Mouse (Mus musculus): Measurements from ENCODE around the gene Padi6. TPM values are rescaled to one million over a fixed set of nuclear protein-coding genes. Genes with fewer than 3 reads are reported as not detected.

The Padi6 gene
- under 1 TPM; 0.21 to 0.69 TPM for total RNA-seq (2021)
- long read RNA-seq: 0 reads

DNA sequence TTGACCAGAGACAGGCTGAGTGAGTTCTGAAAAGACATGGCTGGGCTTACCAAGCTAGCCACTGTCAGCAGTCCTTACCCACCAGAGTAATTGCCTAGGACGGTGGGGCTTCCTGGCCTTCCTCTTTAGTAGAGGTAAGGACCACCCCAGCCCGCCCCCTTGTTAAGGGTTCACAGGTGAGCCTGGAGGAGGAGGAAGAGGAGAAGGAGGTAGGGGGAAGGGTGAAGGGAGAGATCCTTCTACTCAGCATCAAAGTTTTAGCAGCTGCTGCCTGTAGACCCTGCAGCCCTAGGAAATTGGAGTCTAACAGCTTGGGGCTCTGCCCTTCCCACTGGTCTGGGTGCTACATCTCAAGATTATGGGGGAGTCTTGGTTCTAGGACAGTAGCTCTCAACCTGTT is at the start of gene Padi6:
TSS of gene Padi6 (minus strand) at position 101 of the 400 bp plus-strand sequence.
- no peak for DNase-seq (ENCODE audit: low spot score in 2 of 2)

DNA sequence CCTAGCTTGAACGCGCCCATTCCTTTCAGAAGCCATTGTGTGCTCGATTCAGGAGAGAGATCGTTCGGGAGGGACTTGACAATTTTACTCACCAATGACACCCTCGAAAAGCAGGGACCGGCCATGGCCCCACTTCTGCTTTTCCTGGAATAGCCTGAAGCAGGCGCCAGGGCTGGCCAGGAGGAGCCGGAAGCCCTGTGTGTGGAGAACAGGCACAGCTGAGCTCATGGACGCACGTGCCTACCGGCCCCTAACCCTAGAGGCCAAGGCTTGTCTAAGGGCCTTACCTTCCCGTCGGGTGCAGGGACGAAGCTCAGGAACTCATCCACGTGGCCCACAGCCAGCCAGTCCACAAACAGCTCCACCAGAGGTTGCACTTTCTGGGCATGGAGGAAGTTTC is 48.6 kb upstream of the Padi6 start:
- DNase-seq (ENCODE audit: low spot score in 2 of 2): no peak

DNA sequence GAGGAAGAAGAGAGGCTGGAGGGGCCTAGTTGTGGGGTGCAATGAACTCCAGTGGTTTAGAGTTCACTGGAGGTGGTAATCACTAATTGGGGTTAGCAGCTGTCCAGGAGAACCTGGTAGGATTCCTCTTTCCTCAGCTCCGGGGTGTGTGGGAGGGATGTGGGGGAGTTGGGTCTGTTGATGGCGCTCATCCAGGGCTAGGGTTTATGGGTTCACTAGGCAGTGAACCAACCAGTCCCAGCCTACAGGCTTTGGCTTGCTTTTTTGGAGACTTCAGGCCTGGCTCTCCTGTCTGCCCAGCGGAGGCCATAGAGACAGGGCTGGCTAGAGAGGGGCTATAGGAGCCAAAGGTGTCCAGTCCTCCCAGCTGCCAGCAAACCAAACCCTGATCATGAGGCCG is 47.5 kb upstream of the Padi6 start:
- no peak for DNase-seq (ENCODE audit: low spot score in 2 of 2)

DNA sequence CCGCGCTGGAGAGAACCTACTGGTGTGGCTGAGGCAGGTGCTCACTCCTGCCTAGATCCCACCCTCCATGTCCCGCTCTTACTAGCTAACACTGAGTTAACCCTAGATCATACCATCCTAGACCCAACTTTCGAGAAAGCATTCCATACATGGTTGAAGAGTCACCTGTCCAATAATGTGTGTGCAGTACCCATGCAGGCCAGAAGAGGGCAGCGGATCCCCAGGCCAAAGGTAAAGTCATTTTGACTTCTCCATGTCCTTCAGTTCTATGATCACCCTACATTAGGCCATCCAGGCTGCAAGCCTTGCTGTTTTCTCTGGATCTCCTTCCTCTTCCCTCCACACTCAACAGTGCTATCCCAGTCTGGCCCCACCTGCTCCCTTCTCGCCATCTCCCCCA is 46.5 kb upstream of the Padi6 start:
- DNase-seq (ENCODE audit: low spot score in 2 of 2): peak; percentile 66 to 73

DNA sequence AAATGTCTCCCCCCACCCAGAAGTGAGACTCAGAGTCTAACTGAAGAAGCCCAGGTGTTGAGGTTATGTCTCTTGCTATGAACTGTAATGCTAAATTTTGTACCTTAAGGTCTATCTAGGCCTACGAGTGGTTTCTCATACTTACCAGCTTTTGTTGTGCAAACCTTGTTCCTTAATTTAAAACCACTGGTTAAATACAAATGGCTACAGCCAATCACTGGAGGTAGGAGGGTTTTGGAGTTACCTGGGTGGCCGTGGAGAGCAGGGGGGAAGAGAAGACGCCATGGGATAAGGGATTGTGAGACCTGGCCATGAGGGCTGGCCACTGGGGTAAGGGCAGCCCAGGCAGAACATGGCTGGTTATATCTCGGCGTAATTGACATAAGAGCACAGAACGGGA is 45.8 kb upstream of the Padi6 start:
- no peak for DNase-seq (ENCODE audit: low spot score in 2 of 2)

DNA sequence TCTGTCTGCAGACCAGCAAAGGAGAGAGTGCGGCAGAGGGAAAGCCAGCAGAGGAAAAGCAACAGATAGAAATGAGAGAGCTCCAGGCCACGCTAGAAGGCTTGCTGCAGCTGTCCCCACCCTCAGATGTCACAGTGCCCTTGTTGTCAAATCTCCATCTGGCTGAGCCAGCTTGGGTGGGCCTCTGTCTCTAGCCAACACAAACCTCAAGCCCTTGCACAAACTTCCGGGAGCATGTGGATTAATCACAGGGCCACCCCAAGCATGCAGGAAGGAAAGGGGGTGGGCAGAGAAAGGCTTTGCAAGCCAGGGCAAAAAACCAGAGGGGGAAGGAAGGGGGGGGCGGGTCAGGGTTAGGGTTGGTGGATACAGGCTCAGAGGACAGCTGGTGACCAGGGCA is 45.0 kb upstream of the Padi6 start:
- no peak for DNase-seq (ENCODE audit: low spot score in 2 of 2)

DNA sequence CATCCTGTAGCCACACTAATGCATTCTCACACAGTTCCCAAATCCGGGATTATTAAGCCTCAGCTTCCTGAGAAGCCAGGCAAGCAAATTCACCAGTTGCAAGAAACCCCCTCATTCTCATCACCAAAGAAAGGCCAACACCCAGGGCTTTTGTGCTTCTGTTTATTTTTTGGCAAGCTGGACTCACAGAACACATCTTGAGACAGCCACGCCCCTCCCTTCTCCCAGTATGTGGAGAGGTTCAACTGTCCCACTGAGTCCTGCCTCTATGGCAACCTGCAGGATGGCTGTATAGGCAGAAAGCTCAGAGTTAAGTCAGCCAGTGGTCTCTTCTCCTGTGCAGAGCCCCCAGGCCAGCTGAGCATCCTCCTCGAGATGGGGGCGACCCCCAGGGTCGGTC is 42.8 kb upstream of the Padi6 start:
- no peak for DNase-seq (ENCODE audit: low spot score in 2 of 2)

DNA sequence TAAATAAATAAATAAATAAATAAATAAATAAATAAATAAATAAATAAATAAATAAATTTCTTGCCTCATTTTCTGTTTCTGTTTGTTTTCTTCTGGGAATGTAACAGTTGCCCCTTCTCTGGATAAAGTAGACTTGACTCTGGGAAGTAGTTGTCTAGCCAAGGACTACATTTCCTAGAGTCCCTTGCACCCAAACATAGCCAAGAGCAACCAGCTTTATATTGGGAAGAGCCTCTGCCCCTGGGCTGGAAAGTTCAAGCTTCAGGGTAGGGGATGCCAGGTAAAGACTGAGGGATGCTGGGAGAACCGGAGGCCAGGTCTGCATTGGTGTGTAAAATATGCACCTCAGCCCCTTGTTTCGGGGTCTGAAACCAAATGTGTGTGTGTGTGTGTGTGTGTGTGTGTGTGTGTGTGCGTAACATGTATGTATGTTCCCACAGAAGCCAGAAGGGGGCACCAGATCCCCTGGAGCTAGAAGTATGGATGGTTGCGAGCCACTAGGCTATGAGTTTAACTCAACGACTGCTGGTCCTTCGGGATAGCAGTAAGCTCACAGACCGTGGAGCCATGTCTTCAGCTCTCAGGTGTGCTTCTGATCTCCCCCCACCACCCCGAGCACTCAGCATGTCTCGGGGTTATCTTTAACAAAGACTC is 42.0 kb upstream of the Padi6 start:
- no peak for DNase-seq (ENCODE audit: low spot score in 2 of 2)

DNA sequence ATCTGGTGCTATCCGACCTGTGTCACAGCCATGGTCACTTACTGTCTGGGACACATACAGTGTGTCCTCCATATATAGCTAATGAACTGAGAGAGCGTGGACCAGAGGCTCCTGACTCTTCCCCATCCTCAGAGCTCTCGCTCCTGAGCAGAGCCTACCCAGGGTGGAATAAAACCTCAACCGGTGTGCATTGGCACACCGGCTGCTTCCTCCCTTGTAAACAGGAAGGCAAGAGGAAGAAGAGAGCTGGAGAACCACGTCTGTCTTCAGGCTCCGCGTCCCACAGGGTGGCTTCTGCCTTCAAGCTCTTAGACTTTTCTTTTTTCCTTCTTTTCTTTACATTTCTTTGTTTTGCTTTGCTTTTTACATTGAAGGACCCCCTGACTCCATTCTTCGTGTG is 40.4 kb upstream of the Padi6 start:
- DNase-seq (ENCODE audit: low spot score in 2 of 2): no peak

DNA sequence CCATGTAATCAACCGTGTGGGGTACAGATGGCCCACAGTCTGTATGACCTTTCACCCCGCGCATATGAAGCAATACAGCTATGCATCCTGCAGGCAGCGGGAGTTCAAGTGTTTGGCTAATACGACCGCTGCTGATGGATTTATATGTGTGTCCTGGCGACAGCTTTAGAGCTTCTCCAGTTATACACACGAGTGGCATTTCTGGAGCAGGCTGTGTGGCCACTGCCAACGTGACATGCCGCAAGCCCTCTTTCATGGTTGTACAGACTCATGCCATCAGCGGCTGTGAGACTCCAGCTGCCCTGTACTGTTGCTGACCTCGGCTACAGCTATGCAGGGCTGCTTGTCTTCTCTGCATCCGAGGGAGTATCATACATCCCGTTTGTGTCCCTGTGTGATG is 38.1 kb upstream of the Padi6 start:
- DNase-seq (ENCODE audit: low spot score in 2 of 2): no peak

DNA sequence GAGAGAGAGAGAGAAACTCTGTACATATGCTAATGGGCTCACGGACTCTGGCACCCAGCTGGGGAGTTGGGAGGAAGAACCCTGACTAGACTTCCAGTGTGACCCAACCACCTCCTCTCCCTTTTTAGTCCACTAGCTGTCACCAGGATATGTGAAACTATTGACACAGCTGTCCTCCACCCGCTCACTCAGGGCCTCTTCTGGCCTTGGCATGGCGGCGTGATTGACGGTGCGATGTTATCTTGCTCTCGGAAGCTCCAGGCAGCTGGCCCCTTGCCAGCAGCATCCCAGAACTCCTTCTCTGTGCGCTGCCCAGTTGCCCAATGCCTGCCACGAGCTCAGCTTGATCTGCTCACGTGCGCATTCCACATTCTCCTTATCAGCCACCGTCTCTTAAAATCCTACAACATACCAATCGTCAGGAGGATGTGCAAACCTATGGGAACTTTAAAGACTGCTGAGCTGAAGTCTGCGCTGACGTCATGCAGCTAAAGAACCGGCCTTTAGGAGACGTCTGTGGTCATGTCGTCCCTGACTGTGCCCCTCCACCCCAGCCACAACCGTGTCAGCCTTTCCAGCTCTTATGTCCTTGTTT is 37.5 kb upstream of the Padi6 start:
- no peak for DNase-seq (ENCODE audit: low spot score in 2 of 2)

DNA sequence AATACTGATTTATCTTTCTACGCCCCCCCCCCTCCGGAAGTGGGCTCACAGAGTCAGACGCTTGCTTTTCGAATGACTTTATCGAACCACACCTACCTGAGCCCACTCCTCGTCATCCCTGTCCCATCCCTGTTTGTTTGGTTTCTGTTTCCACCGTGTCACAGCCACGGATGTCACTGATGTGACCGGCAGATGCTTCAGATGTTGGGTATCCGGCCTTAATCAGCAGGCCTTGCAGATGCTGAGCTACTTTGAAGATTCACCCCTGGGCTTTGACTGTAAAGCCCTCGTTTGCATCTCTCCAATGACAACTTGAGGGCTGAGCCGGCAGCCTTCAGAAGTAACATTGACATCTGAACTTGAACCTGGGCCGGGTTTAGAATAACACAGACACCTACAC is 34.2 kb upstream of the Padi6 start:
- DNase-seq (ENCODE audit: low spot score in 2 of 2): no peak

DNA sequence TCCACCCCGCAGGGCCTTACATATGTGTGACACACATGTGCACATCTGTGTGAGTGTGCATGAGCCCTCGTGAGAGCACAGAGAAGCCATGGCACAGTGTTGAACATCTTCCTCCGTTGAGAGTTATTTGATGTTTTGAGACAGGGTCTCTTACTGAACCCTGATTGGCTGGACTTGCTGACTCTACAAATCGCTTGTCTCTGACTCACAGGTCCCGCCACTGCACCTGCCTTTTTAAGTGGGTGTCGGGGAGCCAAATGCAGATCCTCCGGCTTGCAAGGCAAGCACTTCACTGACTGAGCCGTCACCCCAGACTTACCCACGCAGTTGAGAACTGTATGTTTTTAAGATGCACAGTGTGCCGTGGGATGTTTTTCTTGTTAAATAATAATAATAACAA is 33.4 kb upstream of the Padi6 start:
- DNase-seq (ENCODE audit: low spot score in 2 of 2): no peak

DNA sequence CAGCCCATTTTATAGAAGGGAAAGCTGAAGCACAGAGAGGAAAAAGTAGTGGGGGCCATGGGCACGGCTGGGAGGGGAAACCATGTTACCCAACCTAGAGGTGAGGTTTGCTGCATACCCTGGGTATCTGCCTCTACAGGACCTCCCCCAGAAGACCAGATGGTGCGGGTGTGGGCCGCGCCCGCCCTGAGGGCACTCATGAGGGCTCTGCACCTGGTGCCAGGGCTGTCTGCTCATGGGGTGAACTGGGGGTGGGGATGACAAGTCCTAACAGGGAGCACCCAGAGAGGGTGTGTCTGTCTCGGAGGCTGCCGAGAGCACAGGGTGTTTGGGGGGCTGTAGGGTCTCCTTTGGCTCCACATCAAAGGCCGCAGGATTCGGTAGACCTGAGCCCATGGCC is 32.5 kb upstream of the Padi6 start:
- no peak for DNase-seq (ENCODE audit: low spot score in 2 of 2)

DNA sequence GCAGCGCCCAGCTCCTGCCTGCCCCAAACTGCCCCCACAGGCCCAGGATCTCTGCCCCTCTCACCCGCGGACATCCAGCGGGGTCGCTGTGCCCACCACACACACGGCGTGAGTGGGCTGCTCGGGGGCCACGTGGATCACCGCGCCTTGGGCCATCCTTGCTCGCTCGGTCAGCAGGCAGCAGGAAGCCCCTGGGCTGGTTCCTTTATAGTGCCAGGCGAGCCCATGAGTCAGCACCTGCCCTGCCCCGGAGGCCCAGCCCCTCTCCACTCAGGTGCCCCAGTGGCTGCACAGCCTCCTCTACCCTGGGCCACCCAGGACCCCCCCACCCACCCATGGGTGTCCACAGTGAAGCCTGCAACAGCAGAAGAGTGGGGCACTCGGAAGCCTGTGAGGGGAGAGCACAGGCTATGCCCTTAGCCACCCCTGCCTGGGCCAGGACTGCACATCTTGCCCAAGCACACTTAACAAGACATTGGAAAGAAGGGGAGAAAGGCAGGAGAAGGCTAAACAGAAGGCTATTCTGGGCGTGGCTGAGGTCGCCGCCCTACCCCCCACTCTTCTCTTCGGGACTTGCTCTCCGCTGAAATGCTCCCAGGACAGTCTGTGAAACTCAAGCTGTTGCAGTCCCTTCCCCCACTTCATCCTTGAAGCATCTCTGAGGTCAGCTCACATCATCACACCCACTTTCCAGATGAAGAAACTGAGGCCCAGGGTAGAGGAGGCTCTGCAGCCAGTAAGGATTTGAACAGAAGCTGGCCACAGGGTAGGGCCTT is 31.8 kb upstream of the Padi6 start, which contains the start of gene Padi4:
TSS of gene Padi4 (minus strand) at position 212 of the 776 bp plus-strand sequence.
- no peak for DNase-seq (ENCODE audit: low spot score in 2 of 2)

DNA sequence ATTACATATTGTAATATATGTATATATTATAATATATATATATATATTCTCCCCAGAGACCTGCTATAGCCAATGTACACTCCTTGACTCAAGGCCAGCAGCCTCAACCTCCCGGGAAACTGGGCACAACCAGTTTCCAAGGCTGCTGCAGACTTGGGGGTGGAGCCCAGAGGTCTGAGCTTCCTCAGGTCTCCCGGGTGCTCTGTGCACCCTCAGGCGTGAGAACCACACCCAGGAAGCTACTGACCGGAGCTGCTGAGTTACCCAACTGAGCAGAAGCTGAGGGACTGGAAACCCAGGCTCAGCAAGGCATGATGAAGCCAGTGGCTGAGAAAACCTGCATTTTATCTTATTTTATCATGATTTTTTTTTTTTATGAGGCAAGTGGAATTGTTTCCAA is 28.6 kb upstream of the Padi6 start:
- DNase-seq (ENCODE audit: low spot score in 2 of 2): no peak

DNA sequence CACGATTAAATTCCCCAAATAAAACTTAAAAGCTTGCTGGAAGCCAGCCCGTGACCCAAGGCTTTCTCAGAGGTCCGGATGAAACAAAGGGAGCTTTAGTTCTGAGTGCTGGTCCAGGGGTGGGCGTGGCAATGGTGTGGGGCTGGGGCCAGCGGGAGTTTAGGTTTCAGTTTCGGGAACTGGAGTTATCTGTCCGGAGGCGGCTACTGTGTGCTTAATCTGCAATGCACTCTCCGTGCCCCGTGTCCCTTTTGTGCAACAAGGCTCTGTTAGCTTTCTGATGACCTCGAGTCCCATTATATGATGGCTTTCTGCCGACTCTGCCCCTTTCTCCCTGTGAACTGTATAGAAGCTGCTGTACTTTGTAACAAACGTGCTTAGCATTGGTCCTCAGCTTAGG is 28.0 kb upstream of the Padi6 start:
- no peak for DNase-seq (ENCODE audit: low spot score in 2 of 2)

DNA sequence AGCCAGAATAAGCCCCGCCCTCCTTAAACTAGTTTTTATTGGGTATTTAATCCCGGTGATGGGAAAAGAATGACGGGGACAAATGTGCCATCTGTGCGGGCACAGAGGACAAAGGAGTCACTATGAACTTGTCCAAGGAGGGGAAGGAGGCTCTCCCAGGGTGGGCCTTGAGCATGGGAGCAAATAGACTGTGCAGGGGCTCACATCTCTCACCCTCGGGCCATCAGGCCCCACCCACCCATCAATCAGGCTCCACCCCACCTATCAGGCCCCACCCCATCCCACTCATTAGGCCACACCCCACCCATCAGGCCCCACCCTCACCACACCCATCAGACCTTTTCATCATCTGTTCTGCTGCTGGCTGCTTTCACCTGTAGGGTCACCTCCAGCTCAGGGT is 26.5 kb upstream of the Padi6 start:
- no peak for DNase-seq (ENCODE audit: low spot score in 2 of 2)

DNA sequence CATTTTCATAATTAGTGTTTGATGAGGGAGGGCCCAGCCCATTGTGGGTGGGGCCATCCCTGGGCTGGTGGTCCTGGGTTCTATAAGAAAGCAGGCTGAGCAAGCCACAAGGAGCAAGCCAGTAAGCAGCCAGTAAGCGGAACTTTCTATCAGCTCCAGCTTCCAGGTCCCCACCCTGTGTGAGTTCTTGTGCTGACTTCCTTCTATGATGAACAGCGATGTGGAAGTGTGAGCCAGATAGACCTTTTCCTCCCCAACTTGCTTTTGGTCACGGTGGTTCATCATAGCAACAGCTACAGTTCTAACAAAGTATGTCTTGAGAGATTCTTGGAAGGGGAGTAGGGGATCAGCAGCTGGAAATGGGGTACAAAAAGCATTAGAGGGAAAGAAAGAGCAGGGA is 23.5 kb upstream of the Padi6 start:
- no peak for DNase-seq (ENCODE audit: low spot score in 2 of 2)

DNA sequence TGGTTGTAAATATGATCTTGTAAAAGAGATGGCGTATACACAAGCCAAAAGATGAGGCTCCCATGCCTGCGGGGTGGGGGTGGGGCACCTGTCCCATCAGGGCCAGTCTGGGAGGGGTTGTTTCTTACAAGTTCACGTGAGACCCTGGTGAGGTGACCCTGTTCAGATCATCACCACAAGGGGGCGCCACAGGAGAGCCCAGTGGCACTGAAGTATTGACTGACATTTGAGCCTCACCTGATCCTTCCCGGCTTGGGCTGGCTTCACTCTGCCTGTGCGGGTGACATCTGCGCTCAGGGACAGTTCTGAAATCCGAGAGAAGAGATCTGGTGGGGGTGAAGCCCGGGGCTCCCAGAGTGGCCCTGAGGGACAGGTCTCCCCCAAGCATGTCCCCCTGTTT is 20.7 kb upstream of the Padi6 start:
- DNase-seq (ENCODE audit: low spot score in 2 of 2): peak; percentile 27 to 32

DNA sequence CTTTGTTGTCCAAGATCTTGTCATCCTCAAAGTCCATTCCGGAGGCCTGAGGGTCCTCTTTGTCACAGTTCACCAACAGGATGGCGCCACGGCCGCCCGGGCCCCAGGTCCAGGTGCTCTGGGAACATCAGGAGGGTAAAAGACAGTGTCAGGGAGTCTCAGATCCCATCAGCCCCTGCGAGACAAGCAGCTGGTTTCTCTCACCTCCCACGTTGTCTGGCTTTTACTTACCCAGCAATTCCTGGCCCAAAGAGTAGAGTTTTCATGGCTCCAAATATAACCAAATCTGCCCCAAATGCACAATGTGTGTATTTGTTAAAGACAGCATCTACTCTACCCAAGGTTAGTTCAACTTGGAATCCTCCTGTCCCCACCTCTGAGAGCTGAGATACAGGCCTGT is 19.2 kb upstream of the Padi6 start:
- DNase-seq (ENCODE audit: low spot score in 2 of 2): no peak

DNA sequence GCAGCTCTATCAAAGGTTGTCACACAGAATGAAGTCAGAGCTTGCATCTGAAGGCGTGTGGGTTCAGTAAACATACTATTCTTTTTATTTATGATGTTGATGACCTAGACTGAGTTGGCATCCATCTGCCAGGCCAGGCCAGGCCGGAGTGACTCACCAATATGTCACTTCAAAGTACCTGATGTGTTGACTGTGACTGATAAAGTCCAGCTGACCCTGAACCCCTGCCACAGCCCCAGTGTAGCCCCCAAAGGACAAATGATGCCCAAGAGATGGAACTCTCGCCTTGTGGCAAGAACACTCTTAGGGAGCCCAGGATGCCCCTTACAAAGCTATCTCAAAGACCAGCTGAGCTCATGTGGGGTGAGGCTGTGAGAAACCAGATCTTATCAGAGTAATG is 13.4 kb upstream of the Padi6 start:
- DNase-seq (ENCODE audit: low spot score in 2 of 2): no peak

DNA sequence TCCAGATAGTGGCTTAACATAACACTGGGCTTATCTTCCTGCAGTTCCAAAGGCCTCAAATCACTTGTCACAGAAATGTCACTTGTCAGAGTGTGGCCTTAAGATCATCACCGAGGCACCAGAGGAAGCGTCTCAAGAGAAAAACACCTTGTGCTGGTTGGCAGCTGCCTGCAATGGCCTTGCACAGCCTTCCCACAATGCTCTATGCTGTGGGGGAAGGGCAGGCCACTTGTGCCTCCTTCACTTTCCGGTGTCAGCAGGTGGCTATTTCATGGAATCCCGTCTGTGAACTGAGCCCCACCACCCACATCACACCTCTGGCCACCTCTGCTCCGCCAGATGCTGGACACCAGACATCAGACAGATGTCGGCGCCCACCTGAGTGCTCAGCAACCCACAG is 10.9 kb upstream of the Padi6 start:
- no peak for DNase-seq (ENCODE audit: low spot score in 2 of 2)

Data from layer of hippocampus, postnatal 10 days (tissue).